Mouse (Mus musculus): ENCODE measurements around the gene AF067061. TPM values are rescaled to one million over a fixed set of nuclear protein-coding genes. Genes with fewer than 3 reads are reported as not detected.

AF067061 gene
- total RNA-seq, 2 experiments from 2014 or later: not detected

Other genes with a start within 250 kb of the AF067061 start
- not detected for gene Gm36079, start 236.1 kb upstream of the AF067061 start, total RNA-seq (2021)
- gene Gm21188, start 210.9 kb upstream of the AF067061 start, total RNA-seq (2021): under 1 TPM; 0.28 to 0.34 TPM
- gene Gm20767, start 122.9 kb upstream of the AF067061 start, total RNA-seq (2021): not detected
- not detected for gene Gm21818, start 90.7 kb upstream of the AF067061 start, total RNA-seq (2021)
- not detected for gene Gm21762, start 47.2 kb upstream of the AF067061 start, total RNA-seq (2021)
- not detected for gene Gm21731, start 24.0 kb upstream of the AF067061 start, total RNA-seq (2021)
- not detected for gene BC147527, start 37.3 kb downstream of the AF067061 start, total RNA-seq (2021)
- not detected for gene Tcstv3, start 53.8 kb downstream of the AF067061 start, total RNA-seq (2021)

Data from adrenal gland, postnatal 4 days (tissue).